Mouse (Mus musculus): ENCODE data around the gene Gm10061. TPM values are rescaled to one million over a fixed set of nuclear protein-coding genes. Genes with fewer than 3 reads are reported as not detected.
"Not testable (repeated sequence)": the region's sequence is repeated elsewhere in the genome, so short reads cannot be mapped to it uniquely, and the experiment has no call there.

The Gm10061 gene
- total RNA-seq (2021) = not detected
- long read RNA-seq = 0 reads

GRCm38 (mm10) chr16:89150786-89151185 lies at the start of gene Gm10061:
Gene Gm10061 (plus strand): TSS chr16:89151086.
- DNase-seq (ENCODE audit: low spot score in 2 of 2) = no peak

GRCm38 (mm10) chr16:89140551-89140950 lies 10.3 kb upstream of the Gm10061 start, which contains the start of gene Gm6358:
Gene Gm6358 (plus strand): TSS chr16:89140851.
- no peak for DNase-seq (ENCODE audit: low spot score in 2 of 2)

- no peak for DNase-seq (ENCODE audit: low spot score in 2 of 2)
Observed at GRCm38 (mm10) chr16:89157652-89158051, 6.8 kb downstream of the Gm10061 start, which contains the start of gene Gm9789. Gene Gm9789 (plus strand): TSS chr16:89157952.

- DNase-seq (ENCODE audit: low spot score in 2 of 2) = not testable (repeated sequence)
Observed at GRCm38 (mm10) chr16:89169190-89169589, 18.3 kb downstream of the Gm10061 start, which contains the start of gene Gm7735. Gene Gm7735 (plus strand): TSS chr16:89169490.

GRCm38 (mm10) chr16:89174435-89174834 lies 23.5 kb downstream of the Gm10061 start, which contains the start of gene 1110057P08Rik:
Gene 1110057P08Rik (plus strand): TSS chr16:89174735.
- DNase-seq (ENCODE audit: low spot score in 2 of 2) = no peak

- DNase-seq (ENCODE audit: low spot score in 2 of 2) = no peak
Observed at GRCm38 (mm10) chr16:89188621-89189020, 37.7 kb downstream of the Gm10061 start.

Other genes starting within 250 kb of the Gm10061 start
- gene Krtap19-9b, start 218.8 kb upstream of the Gm10061 start, total RNA-seq (2021) = not detected
- gene Krtap16-3, start 188.2 kb upstream of the Gm10061 start, total RNA-seq (2021) = not detected
- gene Krtap22-2, start 140.3 kb upstream of the Gm10061 start, total RNA-seq (2021) = not detected
- not detected for gene Gm10229, start 135.8 kb upstream of the Gm10061 start, total RNA-seq (2021)
- gene Krtap6-1, start 119.4 kb upstream of the Gm10061 start, total RNA-seq (2021) = not detected
- gene Gm10228, start 109.6 kb upstream of the Gm10061 start, total RNA-seq (2021) = not detected
- gene Krtap6-5, start 103.2 kb upstream of the Gm10061 start, total RNA-seq (2021) = not detected
- not detected for gene 1110025L11Rik, start 87.1 kb upstream of the Gm10061 start, total RNA-seq (2021)
- gene Krtap6-3, start 67.1 kb upstream of the Gm10061 start, total RNA-seq (2021) = not detected
- gene Gm6358, start 10.2 kb upstream of the Gm10061 start, total RNA-seq (2021) = not detected
- gene Gm9789, start 6.9 kb downstream of the Gm10061 start, total RNA-seq (2021) = not detected
- gene Gm7735, start 18.4 kb downstream of the Gm10061 start, total RNA-seq (2021) = not detected
- not detected for gene 1110057P08Rik, start 23.6 kb downstream of the Gm10061 start, total RNA-seq (2021)
- gene Krtap20-2, start 54.8 kb downstream of the Gm10061 start, total RNA-seq (2021) = not detected